Mouse (Mus musculus): ENCODE results near the gene Nudt17.
"Not testable (repeated sequence)": the region's sequence is repeated elsewhere in the genome, so short reads cannot be mapped to it uniquely, and the experiment has no call there.

Nudt17 gene

DNA sequence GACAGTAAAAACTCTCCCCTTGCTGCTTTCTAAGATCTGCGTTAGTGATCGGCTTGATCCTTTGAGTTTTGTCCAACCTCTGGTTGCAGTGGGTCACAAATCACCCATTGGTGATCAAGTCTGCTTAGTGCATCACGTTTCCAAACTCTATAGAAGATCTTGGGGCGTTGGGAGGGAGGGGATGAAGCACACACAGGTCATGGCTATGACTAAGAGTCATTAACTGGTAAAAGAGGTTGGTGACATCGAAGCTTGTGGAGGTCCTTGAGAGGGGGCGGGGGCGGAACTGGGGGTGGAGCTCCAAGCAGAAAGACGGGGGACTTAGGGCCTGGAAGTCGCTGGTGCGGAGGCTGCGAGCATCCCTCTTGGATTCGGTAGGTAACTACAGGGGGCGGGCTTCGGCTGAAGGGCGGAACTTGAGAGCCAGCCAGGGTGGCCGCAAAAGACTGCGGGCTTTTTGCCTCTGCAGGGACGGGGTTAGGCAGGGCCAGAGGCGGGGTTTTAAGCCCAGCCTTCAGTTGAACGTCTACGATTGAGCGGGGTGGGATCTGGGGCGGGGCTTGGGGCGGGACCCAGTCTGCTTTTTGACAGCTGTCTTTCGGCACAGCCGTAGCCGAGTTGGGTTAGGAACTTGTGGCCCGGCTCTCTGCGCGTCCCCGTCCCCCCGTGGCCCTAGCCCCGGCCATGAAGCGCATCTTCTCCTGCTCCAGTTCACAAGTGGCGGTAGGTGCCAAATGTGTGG lies 38.5 kb downstream of the Nudt17 start, which contains the start of gene Ankrd35:
Gene Ankrd35, plus strand, starts transcription at position 405 of the 742 bp plus-strand sequence.
- DNase-seq (ENCODE audit: low spot score): peak; percentile 73

DNA sequence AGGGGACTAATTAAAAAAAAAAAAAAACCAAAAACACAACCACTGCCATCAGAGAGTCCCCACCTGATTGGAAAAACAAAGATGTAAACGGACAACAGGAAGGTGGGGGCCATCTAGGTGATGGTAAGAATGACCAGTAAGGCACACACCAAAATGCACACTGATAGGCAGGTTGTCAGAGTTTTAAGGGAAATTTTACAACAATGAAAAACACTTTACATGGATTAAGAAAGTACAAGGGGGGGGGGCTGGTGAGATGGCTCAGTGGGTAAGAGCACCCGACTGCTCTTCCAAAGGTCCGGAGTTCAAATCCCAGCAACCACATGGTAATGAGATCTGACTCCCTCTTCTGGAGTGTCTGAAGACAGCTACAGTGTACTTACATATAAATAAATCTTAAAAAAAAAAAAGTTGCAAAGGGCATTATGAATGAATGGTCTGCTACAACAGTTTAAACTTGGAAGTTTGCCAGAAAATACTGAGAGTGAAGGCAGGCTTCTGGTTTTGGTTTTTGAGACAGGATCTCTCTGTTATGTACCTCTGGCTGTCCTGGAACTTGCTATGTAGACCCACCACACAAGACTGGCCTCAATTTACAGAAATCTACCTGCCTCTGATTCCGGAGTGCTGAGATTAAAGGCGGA lies 39.8 kb downstream of the Nudt17 start:
- no peak for DNase-seq (ENCODE audit: low spot score)

GRCm38 (mm10) chr3:96667316-96667715 lies 41.0 kb downstream of the Nudt17 start:
- DNase-seq (ENCODE audit: low spot score): no peak

- no peak for DNase-seq (ENCODE audit: low spot score)
These were observed 41.4 kb downstream of the Nudt17 start for GRCm38 (mm10) chr3:96666916-96667315.

- DNase-seq (ENCODE audit: low spot score): not testable (repeated sequence)
These were observed 42.5 kb downstream of the Nudt17 start for GRCm38 (mm10) chr3:96665732-96666363.

GRCm38 (mm10) chr3:96663432-96664239 lies 44.7 kb downstream of the Nudt17 start:
- peak; percentile 62 for DNase-seq (ENCODE audit: low spot score)

- DNase-seq (ENCODE audit: low spot score): no peak
These were observed 45.5 kb downstream of the Nudt17 start for GRCm38 (mm10) chr3:96662731-96663316.

DNA sequence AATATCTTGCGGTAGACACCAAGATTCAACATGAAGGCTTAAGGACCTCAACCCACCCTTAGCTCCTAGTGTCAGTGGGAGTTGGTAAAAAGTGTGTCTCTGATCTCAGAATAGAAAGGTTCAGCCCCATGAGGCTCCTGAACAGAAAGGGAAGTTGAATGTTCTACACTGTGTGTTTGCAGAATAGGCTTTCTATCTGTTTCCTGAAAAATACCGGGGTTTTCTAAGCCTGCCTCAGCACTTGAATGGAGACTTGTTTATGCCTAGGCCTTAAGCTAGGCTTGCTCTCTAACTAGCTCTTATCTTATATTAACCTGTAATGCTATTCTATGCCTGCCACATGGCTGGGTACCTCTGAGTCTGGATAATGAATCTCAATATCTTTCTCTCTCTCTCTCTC lies 47.5 kb downstream of the Nudt17 start:
- DNase-seq (ENCODE audit: low spot score): no peak

All from c-Kit-positive CD71-positive TER-119-positive erythroid progenitor cells, embryonic 14.5 days (primary cell).